Mouse (Mus musculus): Measurements from ENCODE around the gene Ada.
"Not testable (repeated sequence)": the region's sequence is repeated elsewhere in the genome, so short reads cannot be mapped to it uniquely, and the experiment has no call there.

The Ada gene

GRCm38 (mm10) chr2:163696763-163697162, 53.3 kb downstream of the Ada start:
- no peak for DNase-seq (ENCODE audit: low spot score)

GRCm38 (mm10) chr2:163693716-163694314, 56.2 kb downstream of the Ada start:
- no peak for DNase-seq (ENCODE audit: low spot score)

- DNase-seq (ENCODE audit: low spot score): no peak
Measured at GRCm38 (mm10) chr2:163692873-163693612, 57.0 kb downstream of the Ada start.

- DNase-seq (ENCODE audit: low spot score): no peak
Measured at GRCm38 (mm10) chr2:163691846-163692605, 58.0 kb downstream of the Ada start.

- DNase-seq (ENCODE audit: low spot score): no peak
Measured at GRCm38 (mm10) chr2:163690409-163691304, 59.4 kb downstream of the Ada start.

- no peak for DNase-seq (ENCODE audit: low spot score)
Measured at GRCm38 (mm10) chr2:163689771-163690170, 60.3 kb downstream of the Ada start.

- not testable (repeated sequence) for DNase-seq (ENCODE audit: low spot score)
Measured at GRCm38 (mm10) chr2:163688377-163688776, 61.7 kb downstream of the Ada start.

- no peak for DNase-seq (ENCODE audit: low spot score)
Measured at GRCm38 (mm10) chr2:163686886-163687285, 63.2 kb downstream of the Ada start.

- DNase-seq (ENCODE audit: low spot score): no peak
Measured at GRCm38 (mm10) chr2:163686233-163686632, 63.8 kb downstream of the Ada start.

- DNase-seq (ENCODE audit: low spot score): no peak
Measured at GRCm38 (mm10) chr2:163685761-163686200, 64.3 kb downstream of the Ada start.

GRCm38 (mm10) chr2:163685287-163685686, 64.8 kb downstream of the Ada start:
- no peak for DNase-seq (ENCODE audit: low spot score)

- no peak for DNase-seq (ENCODE audit: low spot score)
Measured at GRCm38 (mm10) chr2:163682344-163682743, 67.7 kb downstream of the Ada start.

- no peak for DNase-seq (ENCODE audit: low spot score)
Measured at GRCm38 (mm10) chr2:163676745-163677144, 73.3 kb downstream of the Ada start.

Data from yolk sac, embryonic 10.5 days (tissue).